Mouse (Mus musculus) megakaryocyte, embryonic 14.5 days (primary cell): Measurements from ENCODE around the gene D17Wsu92e.

Source experiments
- FLI1 ChIP-seq: IDR thresholded peaks from 2 replicates; pipeline ENCODE4 v1.6.1; 2012; ENCODE audit warnings: low read length, inconsistent platforms, mixed read lengths
- GATA1 ChIP-seq: IDR thresholded peaks from 3 replicates; pipeline ENCODE4 v1.6.1; 2012; ENCODE audit warnings: mixed read lengths, low read length, inconsistent platforms, borderline replicate concordance

DNA sequence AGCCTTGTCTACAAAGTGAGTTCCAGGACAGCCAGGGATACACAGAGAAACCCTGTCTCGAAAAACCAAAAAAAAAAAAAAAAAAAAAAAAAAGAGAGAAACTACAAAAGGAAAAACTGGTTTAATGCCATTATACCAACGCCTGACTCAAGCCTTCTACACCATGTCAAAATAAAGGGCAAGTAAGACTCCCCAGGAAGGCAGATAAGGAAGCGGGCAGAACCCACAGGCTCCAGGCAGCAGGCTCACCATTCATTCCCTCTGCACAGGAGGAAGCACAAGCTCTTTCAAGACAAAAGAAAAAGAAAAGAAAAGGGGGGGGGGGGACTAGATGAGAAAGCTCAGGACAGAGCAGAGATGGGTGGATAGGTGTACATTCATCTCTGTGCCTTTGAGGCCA lies 40.7 kb downstream of the D17Wsu92e start:
- TF ChIP-seq FLI1 (no peak), GATA1 (no peak)
